Mouse (Mus musculus): ENCODE data around the gene Lrrc32.

GRCm38 (mm10) chr7:98524401-98524800 is 35.3 kb downstream of the Lrrc32 start:
- TF ChIP-seq MAFK (IDR thresholded peaks at IDR 0.05; ENCODE audit: insufficient read depth, low read depth, low read length), result no peak
- no peak for TF ChIP-seq HCFC1 (IDR thresholded peaks at IDR 0.05; ENCODE audit: borderline replicate concordance, insufficient read depth, low read length)
- TF ChIP-seq CHD2 (IDR thresholded peaks at IDR 0.05; ENCODE audit: low read depth, low read length), result no peak
- no peak for TF ChIP-seq ZC3H11A (IDR thresholded peaks at IDR 0.05; ENCODE audit: borderline replicate concordance, low read depth, low read length)
